20 mouse cellular contexts compared by ENCODE assay signal in the genomic region with DNA sequence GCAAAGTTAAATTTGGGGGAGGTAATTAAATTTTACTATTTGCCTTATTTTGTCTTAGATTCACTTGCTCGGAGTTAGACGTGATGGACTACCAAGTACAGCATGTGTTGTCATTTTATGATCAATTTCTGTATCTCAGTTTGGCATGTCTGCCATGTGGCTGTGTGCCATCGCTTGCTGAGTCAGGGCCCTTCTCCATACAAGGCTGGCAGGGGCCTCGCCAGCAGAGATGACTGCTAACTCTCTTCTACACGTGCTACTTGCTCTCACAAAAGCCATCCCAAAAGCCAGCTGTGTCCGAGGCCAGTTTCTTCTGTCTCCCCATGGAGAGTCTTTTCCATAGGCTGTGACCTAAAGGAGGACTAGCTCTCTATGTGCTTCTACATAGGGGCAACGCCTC.
DNase-seq lines count a peak whose midpoint lies in the region; ATAC-seq lines count a peak whose summit lies in the region.
"Had no signal": no experiment of that assay in that cellular context is flagged by ENCODE, and none has a peak within 500 bp of the region (broad histone marks: within the 10 kb centered on the region; RNA-seq: fewer than 3 reads in every experiment).

No protein-coding gene starts in this region.

- no peak for ATAC-seq in kidney, embryonic 14.5 days (ENCODE audit: low FRiP score, low TSS enrichment)
- ATAC-seq: forebrain, embryonic 16.5 days; intestine, embryonic 15.5 days had no signal

- no peak for DNase-seq in kidney, postnatal 14 days
- peak; percentile 78 for DNase-seq in NIH3T3 (ENCODE audit: low read depth)
- peak; percentile 89 for DNase-seq in adrenal gland, postnatal 25 days
- DNase-seq in layer of hippocampus, adult 9-11 months, result peak; percentile 58
- DNase-seq in lung, adult 18-20 months, result no peak
- no peak for DNase-seq in embryo, embryonic 10.5 days (ENCODE audit: low spot score)
- DNase-seq: B cell, adult 2 months; embryo, embryonic 11 days; heart, adult 18-20 months; kidney, postnatal 10 days; midbrain, embryonic 14.5 days had no signal

- no peaks in the 10 kb centered on the region for H3K27me3 ChIP-seq in kidney, embryonic 14.5 days (ENCODE audit: control insufficient read depth, insufficient read depth, low read length)
- H3K27me3 ChIP-seq: heart, embryonic 15.5 days; hindbrain, embryonic 13.5 days; intestine, embryonic 15.5 days; limb, embryonic 13.5 days; liver, embryonic 15.5 days; stomach, embryonic 15.5 days had no signal

- WGBS in kidney, embryonic 14.5 days, result 70% methylated on average over 7 of the region's 7 CpGs

- H3K4me2 ChIP-seq in kidney, embryonic 14.5 days (replicated peaks; ENCODE audit: low read depth, low read length), result no peak overlapping the region
- H3K4me2 ChIP-seq: heart, embryonic 15.5 days; hindbrain, embryonic 13.5 days; intestine, embryonic 15.5 days; limb, embryonic 13.5 days; liver, embryonic 15.5 days; stomach, embryonic 15.5 days had no signal

- no peak overlapping the region for H3K4me3 ChIP-seq in kidney, embryonic 14.5 days (ENCODE audit: low read length)
- H3K4me3 ChIP-seq: heart, embryonic 15.5 days; hindbrain, embryonic 13.5 days; intestine, embryonic 15.5 days; limb, embryonic 13.5 days; liver, embryonic 15.5 days; stomach, embryonic 15.5 days had no signal

- no peaks in the 10 kb centered on the region for H3K36me3 ChIP-seq in kidney, embryonic 14.5 days (ENCODE audit: control insufficient read depth, insufficient read depth, low read length)
- H3K36me3 ChIP-seq: heart, embryonic 15.5 days; hindbrain, embryonic 13.5 days; intestine, embryonic 15.5 days; limb, embryonic 13.5 days; liver, embryonic 15.5 days; stomach, embryonic 15.5 days had no signal

- no peaks in the 10 kb centered on the region for H3K9me3 ChIP-seq in kidney, embryonic 14.5 days (ENCODE audit: control insufficient read depth, low read length)
- H3K9me3 ChIP-seq: heart, embryonic 15.5 days; hindbrain, embryonic 13.5 days; intestine, embryonic 15.5 days; limb, embryonic 13.5 days; liver, embryonic 15.5 days; stomach, embryonic 15.5 days had no signal

- 0 out of 2 replicates have a peak, but pooled peaks cover 3% of the 10 kb centered on the region for H3K4me1 ChIP-seq in kidney, embryonic 14.5 days (ENCODE audit: control insufficient read depth, insufficient read depth, low read length)
- H3K4me1 ChIP-seq: heart, embryonic 15.5 days; hindbrain, embryonic 13.5 days; intestine, embryonic 15.5 days; liver, embryonic 15.5 days; stomach, embryonic 15.5 days had no signal

- H3K9ac ChIP-seq in kidney, embryonic 14.5 days (ENCODE audit: low read depth, low read length), result no peak overlapping the region
- H3K9ac ChIP-seq: heart, embryonic 15.5 days; hindbrain, embryonic 13.5 days; intestine, embryonic 15.5 days; limb, embryonic 13.5 days; liver, embryonic 15.5 days; stomach, embryonic 15.5 days had no signal

- H3K27ac ChIP-seq in kidney, embryonic 14.5 days (ENCODE audit: low read depth, low read length), result peak overlapping the region; percentile 24; the same call in 1 of the 2 replicates
- H3K27ac ChIP-seq: heart, embryonic 15.5 days; hindbrain, embryonic 13.5 days; intestine, embryonic 15.5 days; limb, embryonic 13.5 days; liver, embryonic 15.5 days; macrophage; stomach, embryonic 15.5 days had no signal

Comparison
In these comparisons a context has a peak if more than half of its experiments do, and no peak if none do; other contexts are left out.
1. DNase-seq: peak in NIH3T3 (single experiment), adrenal gland, postnatal 25 days (single experiment) and layer of hippocampus, adult 9-11 months (single experiment); none in kidney, postnatal 14 days (single experiment), lung, adult 18-20 months (0 of 2) and embryo, embryonic 10.5 days (single experiment).